Mouse (Mus musculus): Measurements from ENCODE around the gene Itgb8. TPM values are rescaled to one million over a fixed set of nuclear protein-coding genes. Genes with fewer than 3 reads are reported as not detected.

Gene Itgb8
- polyA plus RNA-seq, 1 experiment = 0.14 TPM

- TF ChIP-seq CTCF (IDR thresholded peaks at IDR 0.05; ENCODE audit: extremely low read depth, insufficient read length, insufficient replicate concordance, low read depth, low read length) (no peak), POLR2A (IDR thresholded peaks at IDR 0.05; ENCODE audit: low read depth, low read length) (no peak)
- Histone ChIP-seq H3K27me3 (ENCODE audit: control insufficient read depth, insufficient read depth, low read length) (no peaks in the 10 kb centered on the region), H3K36me3 (ENCODE audit: control insufficient read depth, insufficient read depth, low read length) (no peaks in the 10 kb centered on the region), H3K27ac (ENCODE audit: insufficient read depth, low read depth, low read length) (no peak overlapping the region), H3K4me1 (ENCODE audit: control insufficient read depth, insufficient read depth, insufficient read length, low read length) (no peaks in the 10 kb centered on the region), H3K4me3 (ENCODE audit: low read depth, low read length) (no peak overlapping the region)
- 33% methylated on average over 1 of the region's 1 CpGs for WGBS
Measured at GRCm38 (mm10) chr12:119227898-119228297, 10.7 kb downstream of the Itgb8 start.

DNA sequence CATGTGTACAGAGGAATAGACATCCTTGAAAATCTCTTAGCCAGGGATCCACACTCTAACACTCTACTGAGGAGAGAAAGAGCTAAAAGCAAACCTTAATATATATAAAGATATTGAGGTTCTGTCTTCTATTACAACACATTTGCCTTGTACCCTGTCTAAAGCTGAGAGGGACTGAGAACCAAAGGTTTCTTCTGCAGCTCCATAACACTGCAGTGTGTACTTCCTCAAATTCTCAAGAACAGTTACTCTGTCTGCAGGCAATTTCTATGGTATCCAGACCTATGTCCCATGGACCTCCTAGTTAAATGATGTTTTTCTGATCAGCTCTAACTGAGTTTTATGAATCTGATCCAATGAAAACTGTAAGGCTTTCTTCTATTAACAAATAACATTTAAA is 13.9 kb downstream of the Itgb8 start:
- Histone ChIP-seq H3K27ac (ENCODE audit: insufficient read depth, low read depth, low read length) (no peak overlapping the region), H3K36me3 (ENCODE audit: control insufficient read depth, insufficient read depth, low read length) (no peaks in the 10 kb centered on the region), H3K4me1 (ENCODE audit: control insufficient read depth, insufficient read depth, insufficient read length, low read length) (no peaks in the 10 kb centered on the region), H3K27me3 (ENCODE audit: control insufficient read depth, insufficient read depth, low read length) (no peaks in the 10 kb centered on the region), H3K4me3 (ENCODE audit: low read depth, low read length) (no peak overlapping the region)
- TF ChIP-seq POLR2A (IDR thresholded peaks at IDR 0.05; ENCODE audit: low read depth, low read length) (no peak), CTCF (IDR thresholded peaks at IDR 0.05; ENCODE audit: extremely low read depth, insufficient read length, insufficient replicate concordance, low read depth, low read length) (no peak)

- no peaks in the 10 kb centered on the region for H3K36me3 ChIP-seq (ENCODE audit: control insufficient read depth, insufficient read depth, low read length)
- H3K4me1 ChIP-seq (ENCODE audit: control insufficient read depth, insufficient read depth, insufficient read length, low read length) = no peaks in the 10 kb centered on the region
- no peaks in the 10 kb centered on the region for H3K27me3 ChIP-seq (ENCODE audit: control insufficient read depth, insufficient read depth, low read length)
- 87% methylated on average over 1 of the region's 1 CpGs for WGBS
- H3K27ac ChIP-seq (ENCODE audit: insufficient read depth, low read depth, low read length) = no peak overlapping the region
- no peak overlapping the region for H3K4me3 ChIP-seq (ENCODE audit: low read depth, low read length)
- TF ChIP-seq CTCF (IDR thresholded peaks at IDR 0.05; ENCODE audit: extremely low read depth, insufficient read length, insufficient replicate concordance, low read depth, low read length) = no peak
- TF ChIP-seq POLR2A (IDR thresholded peaks at IDR 0.05; ENCODE audit: low read depth, low read length) = no peak
Measured at GRCm38 (mm10) chr12:119219409-119219808, 19.2 kb downstream of the Itgb8 start.

GRCm38 (mm10) chr12:119217700-119218265 is 20.8 kb downstream of the Itgb8 start:
- H3K27ac ChIP-seq (ENCODE audit: insufficient read depth, low read depth, low read length) = no peak overlapping the region
- no peaks in the 10 kb centered on the region for H3K27me3 ChIP-seq (ENCODE audit: control insufficient read depth, insufficient read depth, low read length)
- H3K36me3 ChIP-seq (ENCODE audit: control insufficient read depth, insufficient read depth, low read length) = no peaks in the 10 kb centered on the region
- H3K4me3 ChIP-seq (ENCODE audit: low read depth, low read length) = no peak overlapping the region
- no peak for TF ChIP-seq CTCF (IDR thresholded peaks at IDR 0.05; ENCODE audit: extremely low read depth, insufficient read length, insufficient replicate concordance, low read depth, low read length)
- TF ChIP-seq POLR2A (IDR thresholded peaks at IDR 0.05; ENCODE audit: low read depth, low read length) = no peak
- H3K4me1 ChIP-seq (ENCODE audit: control insufficient read depth, insufficient read depth, insufficient read length, low read length) = no peaks in the 10 kb centered on the region

DNA sequence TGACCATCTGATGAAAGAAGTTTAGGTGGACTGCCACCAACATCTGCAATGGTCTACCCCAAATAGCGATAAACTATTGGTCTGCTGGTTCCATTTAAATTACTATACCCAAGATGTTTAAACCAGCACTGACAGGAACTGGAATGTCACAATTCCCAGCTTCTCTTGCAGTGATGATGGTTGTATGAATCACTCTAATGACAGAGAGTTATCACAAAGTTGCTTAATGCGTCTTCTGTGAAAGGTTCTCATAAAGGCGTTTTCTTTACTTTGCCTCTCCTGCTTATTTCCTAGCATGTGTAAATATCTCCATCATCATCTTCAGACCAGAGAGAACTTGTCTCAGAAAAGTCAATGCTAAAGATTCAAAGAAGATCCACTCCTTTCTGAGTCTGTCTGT is 23.4 kb downstream of the Itgb8 start:
- H3K27me3 ChIP-seq (ENCODE audit: control insufficient read depth, insufficient read depth, low read length) = no peaks in the 10 kb centered on the region
- H3K36me3 ChIP-seq (ENCODE audit: control insufficient read depth, insufficient read depth, low read length) = no peaks in the 10 kb centered on the region
- no peak overlapping the region for H3K4me3 ChIP-seq (ENCODE audit: low read depth, low read length)
- no peak overlapping the region for H3K27ac ChIP-seq (ENCODE audit: insufficient read depth, low read depth, low read length)
- TF ChIP-seq CTCF (IDR thresholded peaks at IDR 0.05; ENCODE audit: extremely low read depth, insufficient read length, insufficient replicate concordance, low read depth, low read length) = no peak
- TF ChIP-seq POLR2A (IDR thresholded peaks at IDR 0.05; ENCODE audit: low read depth, low read length) = no peak
- H3K4me1 ChIP-seq (ENCODE audit: control insufficient read depth, insufficient read depth, insufficient read length, low read length) = no peaks in the 10 kb centered on the region
- 90% methylated on average over 3 of the region's 3 CpGs for WGBS

GRCm38 (mm10) chr12:119211533-119211932 is 27.1 kb downstream of the Itgb8 start:
- Histone ChIP-seq H3K27ac (ENCODE audit: insufficient read depth, low read depth, low read length) (no peak overlapping the region), H3K4me1 (ENCODE audit: control insufficient read depth, insufficient read depth, insufficient read length, low read length) (no peaks in the 10 kb centered on the region), H3K27me3 (ENCODE audit: control insufficient read depth, insufficient read depth, low read length) (no peaks in the 10 kb centered on the region), H3K36me3 (ENCODE audit: control insufficient read depth, insufficient read depth, low read length) (no peaks in the 10 kb centered on the region), H3K4me3 (ENCODE audit: low read depth, low read length) (no peak overlapping the region)
- WGBS = 48% methylated on average over 2 of the region's 2 CpGs
- no peak for TF ChIP-seq POLR2A (IDR thresholded peaks at IDR 0.05; ENCODE audit: low read depth, low read length)
- no peak for TF ChIP-seq CTCF (IDR thresholded peaks at IDR 0.05; ENCODE audit: extremely low read depth, insufficient read length, insufficient replicate concordance, low read depth, low read length)

- H3K27ac ChIP-seq (ENCODE audit: insufficient read depth, low read depth, low read length) = no peak overlapping the region
- no peaks in the 10 kb centered on the region for H3K27me3 ChIP-seq (ENCODE audit: control insufficient read depth, insufficient read depth, low read length)
- H3K4me3 ChIP-seq (ENCODE audit: low read depth, low read length) = no peak overlapping the region
- WGBS = 70% methylated on average over 2 of the region's 2 CpGs
- H3K4me1 ChIP-seq (ENCODE audit: control insufficient read depth, insufficient read depth, insufficient read length, low read length) = no peaks in the 10 kb centered on the region
- TF ChIP-seq CTCF (IDR thresholded peaks at IDR 0.05; ENCODE audit: extremely low read depth, insufficient read length, insufficient replicate concordance, low read depth, low read length) (no peak), POLR2A (IDR thresholded peaks at IDR 0.05; ENCODE audit: low read depth, low read length) (no peak)
- H3K36me3 ChIP-seq (ENCODE audit: control insufficient read depth, insufficient read depth, low read length) = no peaks in the 10 kb centered on the region
Measured at GRCm38 (mm10) chr12:119210590-119210989, 28.0 kb downstream of the Itgb8 start.

GRCm38 (mm10) chr12:119210073-119210425 is 28.6 kb downstream of the Itgb8 start:
- Histone ChIP-seq H3K27ac (ENCODE audit: insufficient read depth, low read depth, low read length) (no peak overlapping the region), H3K4me3 (ENCODE audit: low read depth, low read length) (no peak overlapping the region), H3K36me3 (ENCODE audit: control insufficient read depth, insufficient read depth, low read length) (no peaks in the 10 kb centered on the region), H3K4me1 (ENCODE audit: control insufficient read depth, insufficient read depth, insufficient read length, low read length) (no peaks in the 10 kb centered on the region), H3K27me3 (ENCODE audit: control insufficient read depth, insufficient read depth, low read length) (no peaks in the 10 kb centered on the region)
- TF ChIP-seq POLR2A (IDR thresholded peaks at IDR 0.05; ENCODE audit: low read depth, low read length) = no peak
- no peak for TF ChIP-seq CTCF (IDR thresholded peaks at IDR 0.05; ENCODE audit: extremely low read depth, insufficient read length, insufficient replicate concordance, low read depth, low read length)
- WGBS = 80% methylated on average over 1 of the region's 1 CpGs

Data from small intestine, adult 2 months (tissue).